Mouse (Mus musculus): ENCODE data around the gene Hist1h4d.

GRCm38 (mm10) chr13:23543965-23544786 lies 37.2 kb upstream of the Hist1h4d start, which contains the start of gene Hist1h3f:
- TF ChIP-seq CTCF (IDR thresholded peaks at IDR 0.05; ENCODE audit: borderline replicate concordance, extremely low read depth, insufficient read depth, insufficient read length) (no peak), POLR2A (IDR thresholded peaks at IDR 0.05; ENCODE audit: borderline replicate concordance, extremely low read depth, insufficient read depth, insufficient read length, poor library complexity, severe bottlenecking) (peak; percentile 77; the same call in 1 of the 2 replicates)

Measured in brain, embryonic 14.5 days (tissue).